Mouse (Mus musculus) testis, adult 2 months (tissue): Measurements from ENCODE around the gene Usp1. TPM values are rescaled to one million over a fixed set of nuclear protein-coding genes. Genes with fewer than 3 reads are reported as not detected.

Experiments used
- H3K27ac ChIP-seq: fragments of 200-500 bp; 2 replicates; pipeline ENCODE4 v1.5.1; 2012; ENCODE audit warnings: low read depth, low read length; ENCODE audit not compliant: control insufficient read depth, insufficient read depth
- H3K27me3 ChIP-seq: fragments of 200-500 bp; 2 replicates; pipeline ENCODE4 v1.6.1; 2012; ENCODE audit warnings: mild to moderate bottlenecking, low read length, moderate library complexity; ENCODE audit not compliant: control insufficient read depth, insufficient read depth
- H3K36me3 ChIP-seq: fragments of 200-500 bp; 2 replicates; pipeline ENCODE4 v1.6.1; 2012; ENCODE audit warnings: mild to moderate bottlenecking, low read length; ENCODE audit not compliant: control insufficient read depth, insufficient read depth
- H3K4me1 ChIP-seq: fragments of 200-500 bp; 2 replicates; pipeline ENCODE4 v1.6.1; 2012; ENCODE audit warnings: low read length; ENCODE audit not compliant: control insufficient read depth, insufficient read depth
- H3K4me3 ChIP-seq: fragments of 200-500 bp; 2 replicates; pipeline ENCODE4 v1.5.1; 2012; ENCODE audit warnings: low read depth, mild to moderate bottlenecking, low read length, moderate library complexity, mixed read lengths; ENCODE audit not compliant: control insufficient read depth
- CTCF ChIP-seq: fragments of 200-500 bp; IDR thresholded peaks from 2 replicates; pipeline ENCODE4 v1.5.1; 2012; ENCODE audit warnings: low read depth, mild to moderate bottlenecking, inconsistent platforms, low read length, moderate library complexity; ENCODE audit not compliant: control insufficient read depth, insufficient read depth, insufficient replicate concordance
- POLR2A ChIP-seq: fragments of 200-500 bp; IDR thresholded peaks from 2 replicates; pipeline ENCODE4 v1.6.1; 2012; ENCODE audit warnings: low read depth, mild to moderate bottlenecking, inconsistent platforms, low read length, moderate library complexity; ENCODE audit not compliant: control insufficient read depth
- polyA plus RNA-seq: library from polyadenylated mRNA; depleted of rRNA; stranded (reverse); fragments of >200 nt; gene quantifications from 2 replicates; pipeline ENCODE4 v1.2.3, GENCODE M21; 2012; rRNA removed

Usp1 gene
- polyA plus RNA-seq, 1 experiment = 66.4 TPM

DNA sequence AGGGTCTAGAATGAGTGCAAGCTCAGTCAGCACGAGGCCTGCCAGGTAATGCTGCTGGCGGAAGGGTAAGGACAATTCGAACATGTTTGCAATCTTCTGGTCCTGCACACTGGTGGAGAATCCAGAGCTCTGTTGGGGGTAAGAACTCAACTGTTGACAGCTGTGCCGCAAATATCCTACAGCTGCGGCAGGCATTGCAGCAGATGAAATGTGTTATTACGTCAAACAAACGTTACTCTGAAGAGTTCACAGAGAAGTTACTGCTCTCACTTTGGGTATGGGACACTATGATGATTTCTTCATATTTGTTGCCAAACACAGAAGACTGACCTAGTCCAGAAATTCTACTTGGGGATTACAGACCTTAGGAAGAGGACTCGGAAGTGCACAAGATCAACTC is 61.1 kb downstream of the Usp1 start:
- TF ChIP-seq CTCF (no peak), POLR2A (no peak)
- no peak overlapping the region for H3K27ac ChIP-seq
- no peak overlapping the region for H3K4me3 ChIP-seq
- H3K36me3 ChIP-seq = no peaks in the 10 kb centered on the region
- H3K27me3 ChIP-seq = no peaks in the 10 kb centered on the region
- no peaks in the 10 kb centered on the region for H3K4me1 ChIP-seq

Other genes with a start within 250 kb of the Usp1 start
- gene L1td1, start 197.1 kb upstream of the Usp1 start, polyA plus RNA-seq = 0.49 and 0.59 TPM in 2 replicates
- 0.19 and 0.22 TPM in 2 replicates for gene Kank4, start 106.3 kb upstream of the Usp1 start, polyA plus RNA-seq
- gene I0C0044D17Rik, start 100.0 kb upstream of the Usp1 start, polyA plus RNA-seq = 0.05 TPM in 1 of 2 replicates, not detected in the other
- gene Angptl3, start 107.1 kb downstream of the Usp1 start, polyA plus RNA-seq = not detected in 2 replicates
- gene Dock7, start 197.1 kb downstream of the Usp1 start, polyA plus RNA-seq = 30.8 and 32.2 TPM in 2 replicates